Mouse (Mus musculus): Measurements from ENCODE around the gene Sorl1. TPM values are rescaled to one million over a fixed set of nuclear protein-coding genes. Genes with fewer than 3 reads are reported as not detected.

Sorl1 gene
- polyA plus RNA-seq, 1 experiment from 2014 or later = 4.1 TPM

DNA sequence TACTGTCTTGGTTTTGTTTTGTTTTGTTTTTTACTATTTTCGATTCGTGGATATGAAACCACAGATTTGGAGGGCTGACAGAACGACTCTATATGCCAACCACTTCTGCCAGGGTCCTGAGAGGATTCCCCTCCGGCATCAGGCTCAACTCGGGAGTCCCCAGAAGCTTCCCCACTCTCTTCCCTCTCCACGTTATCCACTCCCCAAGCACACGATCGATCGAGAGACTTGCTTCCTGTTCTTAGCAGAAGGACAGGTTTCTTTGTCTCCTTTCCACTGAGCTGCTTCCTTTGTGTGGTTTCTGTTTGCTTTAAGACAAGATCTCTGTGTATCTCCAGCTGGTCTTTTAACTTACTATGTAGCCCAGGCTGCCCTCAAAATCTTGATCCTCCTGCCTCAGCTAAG, 90.0 kb downstream of the Sorl1 start:
- no peak overlapping the region for H3K9ac ChIP-seq (ENCODE audit: low read length)
- no peak for ATAC-seq (ENCODE audit: insufficient number of reproducible peaks, low FRiP score, low TSS enrichment, low read depth)
- no peak overlapping the region for H3K27ac ChIP-seq (replicated peaks; ENCODE audit: low read depth, low read length)

DNA sequence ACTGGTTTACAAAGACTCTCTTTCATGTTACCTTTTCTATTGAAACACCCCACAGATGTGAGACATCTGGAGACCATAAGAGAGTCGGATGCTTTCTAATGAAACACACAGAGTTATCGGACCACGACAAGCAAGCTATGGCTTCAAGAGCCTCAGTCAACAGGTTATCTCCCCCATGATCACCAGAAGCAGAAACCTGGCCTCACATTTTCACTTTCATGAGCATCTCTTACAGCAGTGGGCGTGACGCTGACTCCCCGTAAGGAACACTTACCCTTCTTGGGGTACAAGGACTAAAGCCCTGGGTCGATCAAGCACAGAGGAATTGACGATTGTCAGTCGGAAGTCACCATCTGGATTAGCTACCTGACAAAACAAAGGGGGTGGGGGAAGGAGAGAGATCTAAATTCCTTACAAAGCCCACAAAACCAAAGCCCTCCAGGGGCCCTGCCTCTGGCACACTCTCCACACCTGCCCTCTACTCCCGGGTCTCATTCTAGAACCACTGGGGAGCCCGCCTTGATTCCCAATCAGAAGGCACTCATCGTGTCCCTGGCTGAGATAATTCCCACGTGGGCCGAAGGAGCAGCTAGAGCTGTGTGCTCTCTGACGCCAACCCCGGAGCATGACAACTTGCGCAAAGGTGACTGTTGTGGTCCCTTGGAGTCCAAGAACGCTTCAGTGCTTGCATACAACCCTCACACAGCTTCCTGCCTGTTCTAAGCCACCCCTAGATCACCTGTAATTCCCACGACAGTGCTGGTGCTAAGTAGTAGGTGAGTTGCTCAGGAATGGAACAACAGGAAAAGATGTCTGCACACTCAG, 90.6 kb downstream of the Sorl1 start:
- 67% methylated on average over 19 of the region's 19 CpGs for WGBS

More for the DNA sequence above, 90.0 kb downstream of the Sorl1 start:
- Histone ChIP-seq H3K4me1 (ENCODE audit: control insufficient read depth, insufficient read depth, low read length) (peaks cover 4% of the 10 kb centered on the region; the same call in 1 of the 2 replicates), H3K36me3 (ENCODE audit: control insufficient read depth, insufficient read depth, low read length) (no peaks in the 10 kb centered on the region), H3K4me3 (ENCODE audit: low read depth, low read length) (no peak overlapping the region), H3K27me3 (ENCODE audit: control insufficient read depth, insufficient read depth, low read length) (no peaks in the 10 kb centered on the region), H3K4me2 (ENCODE audit: low read depth, severe bottlenecking) (no peak overlapping the region), H3K9me3 (ENCODE audit: control insufficient read depth, low read length) (no peaks in the 10 kb centered on the region)
- WGBS = 83% methylated on average over 9 of the region's 9 CpGs
- no peak for DNase-seq (ENCODE audit: low spot score)

DNA sequence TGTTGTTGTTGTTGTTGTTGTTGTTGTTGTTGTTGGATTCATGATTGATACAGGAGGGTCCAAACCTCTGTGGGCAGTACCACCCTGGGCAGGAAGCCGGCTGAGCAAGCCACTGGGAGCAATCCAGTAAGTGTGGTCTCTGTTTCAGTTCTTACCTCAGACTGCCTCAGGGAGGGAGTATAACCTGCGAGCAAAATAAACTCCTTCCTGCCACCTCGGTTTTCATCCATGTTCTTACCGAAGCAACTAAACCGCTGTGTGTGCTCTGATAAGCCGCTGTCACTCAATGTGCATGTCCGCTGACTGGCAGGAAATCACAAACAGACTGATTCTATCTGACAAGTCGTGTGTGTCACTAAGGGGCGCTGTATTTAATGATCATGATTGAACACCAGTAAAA, 91.7 kb downstream of the Sorl1 start:
- Histone ChIP-seq H3K9me3 (ENCODE audit: control insufficient read depth, low read length) (no peaks in the 10 kb centered on the region), H3K9ac (ENCODE audit: low read length) (no peak overlapping the region), H3K4me2 (ENCODE audit: low read depth, severe bottlenecking) (no peak overlapping the region), H3K4me3 (ENCODE audit: low read depth, low read length) (no peak overlapping the region), H3K4me1 (ENCODE audit: control insufficient read depth, insufficient read depth, low read length) (peaks cover 4% of the 10 kb centered on the region; the same call in 1 of the 2 replicates), H3K36me3 (ENCODE audit: control insufficient read depth, insufficient read depth, low read length) (no peaks in the 10 kb centered on the region), H3K27ac (replicated peaks; ENCODE audit: low read depth, low read length) (no peak overlapping the region), H3K27me3 (ENCODE audit: control insufficient read depth, insufficient read depth, low read length) (no peaks in the 10 kb centered on the region)
- 69% methylated on average over 9 of the region's 9 CpGs for WGBS
- DNase-seq (ENCODE audit: low spot score) (no peak), ATAC-seq (ENCODE audit: insufficient number of reproducible peaks, low FRiP score, low TSS enrichment, low read depth) (no peak)

More for the DNA sequence above, 90.6 kb downstream of the Sorl1 start:
- no peak for ATAC-seq (ENCODE audit: insufficient number of reproducible peaks, low FRiP score, low TSS enrichment, low read depth)
- Histone ChIP-seq H3K27ac (replicated peaks; ENCODE audit: low read depth, low read length) (no peak overlapping the region), H3K9me3 (ENCODE audit: control insufficient read depth, low read length) (no peaks in the 10 kb centered on the region), H3K4me2 (ENCODE audit: low read depth, severe bottlenecking) (no peak overlapping the region), H3K9ac (ENCODE audit: low read length) (no peak overlapping the region), H3K27me3 (ENCODE audit: control insufficient read depth, insufficient read depth, low read length) (no peaks in the 10 kb centered on the region), H3K4me3 (ENCODE audit: low read depth, low read length) (no peak overlapping the region), H3K4me1 (ENCODE audit: control insufficient read depth, insufficient read depth, low read length) (peaks cover 4% of the 10 kb centered on the region; the same call in 1 of the 2 replicates), H3K36me3 (ENCODE audit: control insufficient read depth, insufficient read depth, low read length) (no peaks in the 10 kb centered on the region)
- no peak for DNase-seq (ENCODE audit: low spot score)

DNA sequence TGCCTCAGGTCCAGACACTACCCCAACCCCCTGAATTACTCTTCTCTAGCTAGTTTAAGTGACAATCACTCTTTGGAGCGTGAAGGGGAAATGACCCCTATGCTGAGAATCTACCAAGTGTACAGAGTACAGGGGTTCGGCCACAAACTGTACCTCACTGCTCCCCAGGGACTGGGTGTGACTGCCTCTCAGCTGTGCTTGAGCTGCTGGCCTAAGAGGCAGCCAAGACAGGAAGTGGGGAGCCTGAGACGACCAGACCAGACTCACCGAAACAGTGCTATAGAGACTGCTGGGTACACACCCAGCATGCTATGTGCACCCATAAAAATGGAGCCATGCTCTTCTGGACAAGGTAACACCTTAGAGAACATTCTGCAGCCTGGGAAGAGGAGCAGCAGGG, 95.3 kb downstream of the Sorl1 start:
- no peaks in the 10 kb centered on the region for H3K9me3 ChIP-seq (ENCODE audit: control insufficient read depth, low read length)
- H3K4me2 ChIP-seq (ENCODE audit: low read depth, severe bottlenecking) = no peak overlapping the region
- no peaks in the 10 kb centered on the region for H3K36me3 ChIP-seq (ENCODE audit: control insufficient read depth, insufficient read depth, low read length)
- ATAC-seq (ENCODE audit: insufficient number of reproducible peaks, low FRiP score, low TSS enrichment, low read depth) (no peak), DNase-seq (ENCODE audit: low spot score) (no peak)
- 72% methylated on average over 4 of the region's 4 CpGs for WGBS
- no peaks in the 10 kb centered on the region for H3K27me3 ChIP-seq (ENCODE audit: control insufficient read depth, insufficient read depth, low read length)
- no peak overlapping the region for H3K27ac ChIP-seq (replicated peaks; ENCODE audit: low read depth, low read length)
- no peak overlapping the region for H3K9ac ChIP-seq (ENCODE audit: low read length)
- peaks cover 4% of the 10 kb centered on the region; the same call in 1 of the 2 replicates for H3K4me1 ChIP-seq (ENCODE audit: control insufficient read depth, insufficient read depth, low read length)
- no peak overlapping the region for H3K4me3 ChIP-seq (ENCODE audit: low read depth, low read length)

DNA sequence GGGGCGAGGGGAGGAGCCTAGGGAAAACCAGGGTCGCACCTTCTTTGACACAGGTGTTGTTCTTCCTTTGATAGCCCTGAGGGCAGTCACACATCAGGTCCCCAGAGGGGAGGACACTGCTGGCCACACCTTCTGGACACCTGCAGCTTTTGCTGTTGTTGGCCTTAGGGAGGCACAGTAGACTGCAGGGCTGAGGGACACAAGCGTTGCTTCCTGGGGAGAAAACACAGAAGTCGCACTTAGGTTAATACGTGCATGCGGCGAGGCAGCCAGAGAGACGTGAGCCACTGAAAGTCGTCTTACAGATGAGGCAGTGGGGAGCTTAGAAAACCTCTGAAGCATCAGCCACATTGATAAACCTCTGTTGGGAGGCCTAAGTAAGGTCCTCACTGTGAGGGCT, 99.8 kb downstream of the Sorl1 start:
- H3K9ac ChIP-seq (ENCODE audit: low read length) = no peak overlapping the region
- H3K9me3 ChIP-seq (ENCODE audit: control insufficient read depth, low read length) = no peaks in the 10 kb centered on the region
- DNase-seq (ENCODE audit: low spot score) (no peak), ATAC-seq (ENCODE audit: insufficient number of reproducible peaks, low FRiP score, low TSS enrichment, low read depth) (no peak)
- H3K36me3 ChIP-seq (ENCODE audit: control insufficient read depth, insufficient read depth, low read length) = no peaks in the 10 kb centered on the region
- no peak overlapping the region for H3K4me3 ChIP-seq (ENCODE audit: low read depth, low read length)
- no peak overlapping the region for H3K4me2 ChIP-seq (ENCODE audit: low read depth, severe bottlenecking)
- no peak overlapping the region for H3K27ac ChIP-seq (replicated peaks; ENCODE audit: low read depth, low read length)
- H3K4me1 ChIP-seq (ENCODE audit: control insufficient read depth, insufficient read depth, low read length) = no peaks in the 10 kb centered on the region
- 70% methylated on average over 9 of the region's 9 CpGs for WGBS
- H3K27me3 ChIP-seq (ENCODE audit: control insufficient read depth, insufficient read depth, low read length) = no peaks in the 10 kb centered on the region

DNA sequence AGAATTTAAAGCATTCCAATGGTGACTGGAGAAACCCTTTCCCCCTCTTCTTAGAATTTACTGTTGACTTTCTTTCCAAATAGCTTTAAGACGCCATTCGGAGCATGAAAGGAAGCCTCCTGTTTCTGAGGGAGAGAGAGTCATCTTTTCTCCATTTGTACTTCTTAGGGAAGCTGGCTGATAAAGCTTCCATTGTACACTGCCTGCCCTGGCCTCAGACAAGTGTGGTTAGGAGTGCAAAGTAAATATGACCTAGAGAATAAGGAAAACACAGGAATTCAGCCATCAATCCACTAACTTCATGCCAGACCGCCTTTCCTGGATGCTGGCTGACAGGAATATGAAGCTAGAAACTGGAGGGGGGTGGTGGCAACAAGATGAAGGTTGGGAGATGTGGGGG, 100.7 kb downstream of the Sorl1 start:
- Histone ChIP-seq H3K9me3 (ENCODE audit: control insufficient read depth, low read length) (no peaks in the 10 kb centered on the region), H3K4me2 (ENCODE audit: low read depth, severe bottlenecking) (no peak overlapping the region), H3K27me3 (ENCODE audit: control insufficient read depth, insufficient read depth, low read length) (no peaks in the 10 kb centered on the region), H3K9ac (ENCODE audit: low read length) (no peak overlapping the region), H3K4me1 (ENCODE audit: control insufficient read depth, insufficient read depth, low read length) (no peaks in the 10 kb centered on the region), H3K27ac (replicated peaks; ENCODE audit: low read depth, low read length) (no peak overlapping the region), H3K4me3 (ENCODE audit: low read depth, low read length) (no peak overlapping the region), H3K36me3 (ENCODE audit: control insufficient read depth, insufficient read depth, low read length) (no peaks in the 10 kb centered on the region)
- DNase-seq (ENCODE audit: low spot score) (no peak), ATAC-seq (ENCODE audit: insufficient number of reproducible peaks, low FRiP score, low TSS enrichment, low read depth) (no peak)
- 86% methylated on average over 3 of the region's 3 CpGs for WGBS

DNA sequence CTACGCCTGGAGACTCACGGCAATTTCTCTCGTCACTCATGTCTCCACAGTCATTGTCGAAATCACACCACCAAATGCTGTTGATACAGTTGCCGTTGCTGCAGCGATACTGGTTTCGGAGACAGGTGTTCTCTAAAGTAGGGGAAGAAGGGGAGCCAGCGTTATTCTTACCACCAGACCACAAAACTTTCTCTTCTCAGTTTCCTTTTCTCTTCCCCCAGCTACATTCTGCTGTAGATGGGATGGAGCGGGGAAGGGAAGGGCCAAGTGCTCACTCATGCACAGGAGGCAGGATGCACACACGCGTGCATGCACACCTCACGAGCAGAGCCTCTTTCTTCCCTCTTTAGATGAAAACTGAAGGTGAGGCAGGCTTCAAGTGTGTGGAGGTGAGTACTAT, 101.8 kb downstream of the Sorl1 start:
- no peak for DNase-seq (ENCODE audit: low spot score)
- ATAC-seq (ENCODE audit: insufficient number of reproducible peaks, low FRiP score, low TSS enrichment, low read depth) = no peak
- H3K36me3 ChIP-seq (ENCODE audit: control insufficient read depth, insufficient read depth, low read length) = no peaks in the 10 kb centered on the region
- H3K9me3 ChIP-seq (ENCODE audit: control insufficient read depth, low read length) = no peaks in the 10 kb centered on the region
- H3K27me3 ChIP-seq (ENCODE audit: control insufficient read depth, insufficient read depth, low read length) = no peaks in the 10 kb centered on the region
- no peak overlapping the region for H3K4me3 ChIP-seq (ENCODE audit: low read depth, low read length)
- H3K4me1 ChIP-seq (ENCODE audit: control insufficient read depth, insufficient read depth, low read length) = no peaks in the 10 kb centered on the region
- H3K27ac ChIP-seq (replicated peaks; ENCODE audit: low read depth, low read length) = no peak overlapping the region
- WGBS = 93% methylated on average over 12 of the region's 12 CpGs
- no peak overlapping the region for H3K4me2 ChIP-seq (ENCODE audit: low read depth, severe bottlenecking)
- H3K9ac ChIP-seq (ENCODE audit: low read length) = no peak overlapping the region

DNA sequence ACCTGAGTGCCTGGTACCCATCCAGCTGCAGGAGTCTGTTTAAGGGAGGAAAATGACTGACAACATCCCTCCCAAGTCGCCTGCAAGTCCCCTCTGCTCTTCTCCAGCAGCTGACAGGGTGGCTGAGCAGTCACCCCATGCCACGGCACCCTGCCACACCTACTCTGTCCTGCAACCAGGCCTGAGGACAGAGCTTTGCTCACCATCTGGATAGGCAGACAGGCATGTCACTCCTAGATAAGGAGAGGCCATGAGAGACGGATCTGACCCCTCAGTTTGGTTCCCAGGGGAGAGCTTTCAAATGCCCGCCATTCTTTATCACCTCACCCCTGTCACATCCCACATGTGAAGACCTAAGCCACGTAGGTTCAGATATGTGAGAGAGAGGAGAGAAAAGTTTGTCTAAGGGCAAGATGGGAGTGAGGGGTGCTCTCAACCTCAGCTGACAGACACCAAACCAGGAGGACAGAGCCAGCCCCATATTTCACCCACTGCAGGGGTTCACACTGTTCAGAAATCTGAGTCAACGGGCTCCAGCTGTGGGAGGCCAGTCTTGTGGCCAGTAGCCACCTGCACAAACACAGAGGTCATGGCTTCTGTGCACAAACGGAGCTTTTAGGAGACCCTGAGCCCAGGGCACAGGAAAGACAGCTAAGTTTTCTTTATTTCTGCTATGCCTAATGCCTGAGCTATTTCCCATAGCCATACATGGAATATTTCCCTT, 104.6 kb downstream of the Sorl1 start:
- peaks cover 3% of the 10 kb centered on the region; the same call in 1 of the 2 replicates for H3K36me3 ChIP-seq (ENCODE audit: control insufficient read depth, insufficient read depth, low read length)
- H3K27me3 ChIP-seq (ENCODE audit: control insufficient read depth, insufficient read depth, low read length) = no peaks in the 10 kb centered on the region
- no peaks in the 10 kb centered on the region for H3K4me1 ChIP-seq (ENCODE audit: control insufficient read depth, insufficient read depth, low read length)
- no peak for ATAC-seq (ENCODE audit: insufficient number of reproducible peaks, low FRiP score, low TSS enrichment, low read depth)
- no peak overlapping the region for H3K9ac ChIP-seq (ENCODE audit: low read length)
- no peak overlapping the region for H3K4me2 ChIP-seq (ENCODE audit: low read depth, severe bottlenecking)
- DNase-seq (ENCODE audit: low spot score) = no peak
- no peak overlapping the region for H3K4me3 ChIP-seq (ENCODE audit: low read depth, low read length)
- 34% methylated on average over 7 of the region's 7 CpGs for WGBS
- no peak overlapping the region for H3K27ac ChIP-seq (replicated peaks; ENCODE audit: low read depth, low read length)
- H3K9me3 ChIP-seq (ENCODE audit: control insufficient read depth, low read length) = peaks cover 4% of the 10 kb centered on the region; the same call in 1 of the 2 replicates

Data from limb, embryonic 11.5 days (tissue).